Mouse (Mus musculus): ENCODE measurements at regions not wholly inside any gene's neighbourhood (a gene's known extent, or its start where the extent isn't known, plus 50 kb on each side); places are given as distances from the start of the nearest gene placed in this dataset.
A peak's percentile ranks its signal among the peaks of the same experiment; 100 is the strongest.

DNA sequence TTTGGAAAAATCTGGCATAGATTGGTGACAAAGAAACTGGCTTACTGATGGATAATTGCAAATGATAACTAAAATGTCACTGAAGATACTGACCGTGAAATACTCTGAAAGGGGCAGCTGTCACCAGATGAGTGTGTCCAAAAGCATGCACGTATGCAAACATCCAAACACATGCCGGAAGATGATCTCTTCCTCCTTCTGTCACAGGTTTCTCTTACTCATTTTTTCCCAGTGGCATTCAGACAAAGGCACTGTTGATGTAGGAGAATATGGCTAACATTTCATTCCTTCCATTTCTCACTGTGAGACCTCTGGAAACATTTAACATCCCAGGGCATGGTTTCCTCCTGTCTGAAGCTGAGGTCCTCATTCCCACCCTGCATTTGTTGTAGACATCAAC is 190.4 kb upstream of the Cpeb2 start:
- DNase-seq (ENCODE audit: low spot score) (no peak), ATAC-seq (replicated peaks; ENCODE audit: low FRiP score, low read depth) (no peak)
- whole genome bisulfite sequencing: 79% methylated on average over 3 of the region's 3 CpGs
- Histone ChIP-seq H3K9ac (ENCODE audit: low read depth, low read length) (no peak overlapping the region), H3K27me3 (ENCODE audit: insufficient read depth, low read length) (no peaks in the 10 kb centered on the region), H3K9me3 (replicated peaks; ENCODE audit: low read length) (no peaks in the 10 kb centered on the region), H3K36me3 (ENCODE audit: insufficient read depth, low read length) (no peaks in the 10 kb centered on the region), H3K4me3 (replicated peaks; ENCODE audit: low read depth, low read length) (no peak overlapping the region), H3K4me1 (replicated peaks; ENCODE audit: insufficient read depth, low read length) (no peaks in the 10 kb centered on the region), H3K4me2 (ENCODE audit: low read length) (no peak overlapping the region), H3K27ac (no peak overlapping the region)
- no peak for TF ChIP-seq CTCF (IDR thresholded peaks at IDR 0.05; ENCODE audit: low read depth)

GRCm38 (mm10) chr5:43045860-43046259 is 187.1 kb upstream of the Cpeb2 start:
- H3K27ac ChIP-seq: no peak overlapping the region
- WGBS: 84% methylated on average over 3 of the region's 3 CpGs
- TF ChIP-seq CTCF (IDR thresholded peaks at IDR 0.05; ENCODE audit: low read depth): no peak

DNA sequence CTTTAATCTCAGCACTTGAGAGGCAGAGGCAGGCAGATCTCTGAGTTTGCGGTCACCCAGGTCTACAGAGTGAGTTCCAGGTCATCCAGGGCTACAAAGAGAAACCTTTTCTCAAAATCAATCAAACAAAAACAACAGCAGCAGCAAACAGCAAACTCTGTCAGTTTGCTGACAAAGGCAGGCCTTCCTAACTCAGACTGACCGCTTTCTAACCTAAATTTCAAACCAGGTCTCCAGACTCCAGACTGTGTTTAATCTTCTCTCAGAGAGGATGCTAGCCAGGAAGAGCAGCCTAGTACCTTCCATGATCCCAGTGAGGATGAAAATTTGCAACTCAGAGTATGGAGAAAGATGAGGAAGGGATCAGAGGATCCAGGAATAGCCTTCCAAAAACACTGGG is 185.7 kb upstream of the Cpeb2 start:
- Histone ChIP-seq H3K4me1 (replicated peaks; ENCODE audit: insufficient read depth, low read length) (no peaks in the 10 kb centered on the region), H3K27me3 (ENCODE audit: insufficient read depth, low read length) (no peaks in the 10 kb centered on the region), H3K9me3 (replicated peaks; ENCODE audit: low read length) (no peaks in the 10 kb centered on the region), H3K4me3 (replicated peaks; ENCODE audit: low read depth, low read length) (no peak overlapping the region), H3K4me2 (ENCODE audit: low read length) (no peak overlapping the region), H3K27ac (no peak overlapping the region), H3K36me3 (ENCODE audit: insufficient read depth, low read length) (no peaks in the 10 kb centered on the region), H3K9ac (ENCODE audit: low read depth, low read length) (no peak overlapping the region)
- WGBS: 92% methylated on average over 2 of the region's 2 CpGs
- ATAC-seq (replicated peaks; ENCODE audit: low FRiP score, low read depth) (no peak), DNase-seq (ENCODE audit: low spot score) (no peak)
- TF ChIP-seq CTCF (IDR thresholded peaks at IDR 0.05; ENCODE audit: low read depth): no peak

More at GRCm38 (mm10) chr5:43045860-43046259, 187.1 kb upstream of the Cpeb2 start:
- H3K4me2 ChIP-seq (ENCODE audit: low read length): no peak overlapping the region
- no peaks in the 10 kb centered on the region for H3K4me1 ChIP-seq (replicated peaks; ENCODE audit: insufficient read depth, low read length)
- no peak for DNase-seq (ENCODE audit: low spot score)
- no peaks in the 10 kb centered on the region for H3K27me3 ChIP-seq (ENCODE audit: insufficient read depth, low read length)
- H3K9ac ChIP-seq (ENCODE audit: low read depth, low read length): no peak overlapping the region
- H3K4me3 ChIP-seq (replicated peaks; ENCODE audit: low read depth, low read length): no peak overlapping the region
- ATAC-seq (replicated peaks; ENCODE audit: low FRiP score, low read depth): no peak
- H3K36me3 ChIP-seq (ENCODE audit: insufficient read depth, low read length): no peaks in the 10 kb centered on the region
- no peaks in the 10 kb centered on the region for H3K9me3 ChIP-seq (replicated peaks; ENCODE audit: low read length)

- Histone ChIP-seq H3K9me3 (replicated peaks; ENCODE audit: low read length) (no peaks in the 10 kb centered on the region), H3K27me3 (ENCODE audit: insufficient read depth, low read length) (no peaks in the 10 kb centered on the region), H3K4me1 (replicated peaks; ENCODE audit: insufficient read depth, low read length) (no peaks in the 10 kb centered on the region), H3K36me3 (ENCODE audit: insufficient read depth, low read length) (no peaks in the 10 kb centered on the region), H3K4me3 (replicated peaks; ENCODE audit: low read depth, low read length) (no peak overlapping the region), H3K27ac (no peak overlapping the region), H3K4me2 (ENCODE audit: low read length) (no peak overlapping the region), H3K9ac (ENCODE audit: low read depth, low read length) (no peak overlapping the region)
- 72% methylated on average over 8 of the region's 8 CpGs for WGBS
- ATAC-seq (replicated peaks; ENCODE audit: low FRiP score, low read depth) (no peak), DNase-seq (ENCODE audit: low spot score) (no peak)
- TF ChIP-seq CTCF (IDR thresholded peaks at IDR 0.05; ENCODE audit: low read depth): no peak
These were observed 184.5 kb upstream of the Cpeb2 start for GRCm38 (mm10) chr5:43048196-43049050.

DNA sequence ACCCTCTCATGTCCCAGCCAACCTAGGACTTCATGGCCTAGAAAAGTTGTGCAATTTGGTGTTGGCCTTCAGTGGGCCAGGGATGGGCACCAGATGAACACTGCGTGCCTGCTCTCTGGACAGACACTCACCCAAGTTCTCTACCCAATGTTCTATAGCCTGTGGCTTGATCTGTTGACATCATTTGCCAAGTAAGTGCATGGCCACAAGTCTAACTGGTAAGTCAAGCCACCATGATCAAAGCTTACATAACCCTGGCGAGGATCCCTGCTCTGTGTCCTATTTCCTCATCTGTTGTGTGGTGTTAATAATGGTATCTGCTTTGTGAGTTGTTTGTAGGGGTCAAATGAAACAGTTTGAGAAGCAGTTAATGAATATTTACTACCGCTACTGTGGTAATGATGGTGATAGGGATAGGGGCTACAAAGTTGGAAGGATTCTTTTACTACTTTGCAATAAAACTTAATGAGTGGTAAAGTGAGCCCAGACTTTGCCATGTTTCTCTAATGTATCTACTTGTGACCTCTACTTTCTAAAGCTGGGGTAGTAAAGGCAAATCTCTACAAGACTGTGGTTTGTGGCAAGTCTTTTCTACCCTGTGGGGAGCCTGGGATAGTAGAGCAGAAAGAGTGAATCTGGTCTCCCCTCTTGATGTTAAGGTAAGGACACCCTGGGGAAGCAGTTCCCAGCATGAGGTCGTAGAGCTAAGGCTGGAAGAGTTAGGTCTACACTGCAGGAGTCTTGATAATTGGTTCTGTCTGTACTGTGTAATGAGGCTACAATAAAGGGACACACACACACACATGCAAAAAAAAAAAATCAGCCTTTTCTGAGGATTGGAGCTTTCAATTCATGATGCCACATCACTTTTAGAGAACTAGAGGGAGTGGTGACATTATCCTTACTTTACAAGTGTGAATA is 183.3 kb upstream of the Cpeb2 start:
- H3K36me3 ChIP-seq (ENCODE audit: insufficient read depth, low read length): no peaks in the 10 kb centered on the region
- TF ChIP-seq CTCF (IDR thresholded peaks at IDR 0.05; ENCODE audit: low read depth): no peak
- H3K9me3 ChIP-seq (replicated peaks; ENCODE audit: low read length): no peaks in the 10 kb centered on the region
- H3K4me3 ChIP-seq (replicated peaks; ENCODE audit: low read depth, low read length): no peak overlapping the region
- 38% methylated on average over 4 of the region's 4 CpGs for WGBS
- ATAC-seq (replicated peaks; ENCODE audit: low FRiP score, low read depth) (no peak), DNase-seq (ENCODE audit: low spot score) (peak; percentile 16)
- no peaks in the 10 kb centered on the region for H3K4me1 ChIP-seq (replicated peaks; ENCODE audit: insufficient read depth, low read length)
- H3K27ac ChIP-seq: no peak overlapping the region
- H3K9ac ChIP-seq (ENCODE audit: low read depth, low read length): no peak overlapping the region
- no peaks in the 10 kb centered on the region for H3K27me3 ChIP-seq (ENCODE audit: insufficient read depth, low read length)
- no peak overlapping the region for H3K4me2 ChIP-seq (ENCODE audit: low read length)

DNA sequence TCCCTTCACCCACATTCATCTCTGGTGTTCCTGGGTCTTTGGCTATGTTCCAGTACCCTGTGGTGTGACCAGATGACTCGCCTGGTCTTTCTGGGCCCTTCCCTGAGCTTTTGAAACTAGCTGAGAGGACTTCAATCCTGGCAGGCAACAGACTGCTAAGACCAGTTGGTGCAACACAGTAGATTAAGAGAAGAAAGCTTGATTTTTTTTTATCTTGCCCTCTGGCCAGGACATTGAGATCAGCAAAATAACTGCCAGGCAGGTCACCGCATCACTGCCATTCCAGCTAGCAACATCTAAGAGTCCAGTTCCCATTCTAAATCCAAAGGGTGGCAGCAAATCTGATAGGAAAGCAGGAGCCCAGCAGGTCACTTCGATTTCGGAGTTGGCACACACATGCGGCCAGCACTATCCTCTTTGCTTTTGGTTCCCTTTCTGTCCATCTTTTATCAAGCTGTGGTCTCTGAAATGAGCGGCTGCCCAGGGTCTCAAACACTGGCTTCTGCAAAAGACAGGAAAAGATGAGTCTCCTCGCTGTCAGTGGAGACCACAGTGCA is 181.9 kb upstream of the Cpeb2 start:
- Histone ChIP-seq H3K36me3 (ENCODE audit: insufficient read depth, low read length) (no peaks in the 10 kb centered on the region), H3K9me3 (replicated peaks; ENCODE audit: low read length) (no peaks in the 10 kb centered on the region), H3K4me3 (replicated peaks; ENCODE audit: low read depth, low read length) (no peak overlapping the region), H3K27ac (no peak overlapping the region), H3K27me3 (ENCODE audit: insufficient read depth, low read length) (no peaks in the 10 kb centered on the region), H3K4me2 (ENCODE audit: low read length) (no peak overlapping the region), H3K4me1 (replicated peaks; ENCODE audit: insufficient read depth, low read length) (no peaks in the 10 kb centered on the region), H3K9ac (ENCODE audit: low read depth, low read length) (no peak overlapping the region)
- no peak for TF ChIP-seq CTCF (IDR thresholded peaks at IDR 0.05; ENCODE audit: low read depth)
- DNase-seq (ENCODE audit: low spot score) (no peak), ATAC-seq (replicated peaks; ENCODE audit: low FRiP score, low read depth) (no peak)
- 91% methylated on average over 7 of the region's 7 CpGs for WGBS

Measured in kidney, postnatal 0 days (tissue).